Mouse (Mus musculus) embryonic facial prominence, embryonic 13.5 days (tissue): ENCODE results near the gene Heca. TPM values are rescaled to one million over a fixed set of nuclear protein-coding genes. Genes with fewer than 3 reads are reported as not detected.
A peak's percentile ranks its signal among the peaks of the same experiment; 100 is the strongest.
"Not testable (repeated sequence)": the region's sequence is repeated elsewhere in the genome, so short reads cannot be mapped to it uniquely, and the experiment has no call there.

Experiments
- ATAC-seq: fragments of 200-750 bp; cut with Nextera tagmentation; 2 replicates; pipeline ENCODE4 v1.8.0; 2017; ENCODE audit warnings: low read depth; ENCODE audit not compliant: insufficient number of reproducible peaks, insufficient read depth, low FRiP score, low TSS enrichment
- H3K27ac ChIP-seq: fragments of 300-500 bp; sonication (generic); 2 replicates; pipeline ENCODE4 v1.5.1; 2015; ENCODE audit warnings: moderate library complexity, mild to moderate bottlenecking, inconsistent platforms
- H3K27me3 ChIP-seq: fragments of 300-500 bp; sonication (generic); 2 replicates; pipeline ENCODE4 v1.6.1; 2015; ENCODE audit warnings: mild to moderate bottlenecking, inconsistent platforms
- H3K36me3 ChIP-seq: fragments of 300-500 bp; sonication (generic); 2 replicates; pipeline ENCODE4 v1.6.1; 2015; ENCODE audit warnings: mild to moderate bottlenecking, inconsistent platforms
- H3K4me1 ChIP-seq: fragments of 300-500 bp; sonication (generic); 2 replicates; pipeline ENCODE4 v1.6.1; 2015; ENCODE audit warnings: inconsistent platforms
- H3K4me2 ChIP-seq: fragments of 300-500 bp; sonication (generic); 2 replicates; pipeline ENCODE4 v1.6.1; 2015; ENCODE audit warnings: moderate library complexity, mild to moderate bottlenecking, inconsistent platforms
- H3K4me3 ChIP-seq: fragments of 300-500 bp; sonication (generic); 2 replicates; pipeline ENCODE4 v1.5.1; 2015; ENCODE audit warnings: mild to moderate bottlenecking, inconsistent platforms
- H3K9ac ChIP-seq: fragments of 300-500 bp; sonication (generic); 2 replicates; pipeline ENCODE4 v1.6.1; 2015; ENCODE audit warnings: mild to moderate bottlenecking, inconsistent platforms
- H3K9me3 ChIP-seq: fragments of 300-500 bp; sonication (generic); 2 replicates; pipeline ENCODE4 v1.6.1; 2016; ENCODE audit warnings: inconsistent platforms
- WGBS: fragments of 180-500 bp; shearing (Covaris S2); methylation state at CpG from one replicate; pipeline ENCODE4 v1.1.7; 2015; ENCODE audit warnings: mixed read lengths; 5-methylcytosine and 5-hydroxymethylcytosine counted together
- polyA plus RNA-seq: library from polyadenylated mRNA; unstranded; fragments of >200 nt; fragmentation: Nextera tagmentation; extraction: Ambion mirVana; gene quantifications from 2 replicates; pipeline ENCODE4 v1.2.1, GENCODE M21; 2015

The Heca gene
- polyA plus RNA-seq, 1 experiment from 2014 or later, result 4.4 TPM

GRCm38 (mm10) chr10:17829205-17829604 is 118.7 kb downstream of the Heca start:
- no peak for ATAC-seq
- no peak overlapping the region for H3K4me3 ChIP-seq
- H3K27me3 ChIP-seq, result no peaks in the 10 kb centered on the region
- 82% methylated on average over 4 of the region's 4 CpGs for WGBS
- H3K4me2 ChIP-seq, result no peak overlapping the region
- peaks cover 6% of the 10 kb centered on the region; the same call in 1 of the 2 replicates for H3K4me1 ChIP-seq
- H3K36me3 ChIP-seq, result no peaks in the 10 kb centered on the region
- no peaks in the 10 kb centered on the region for H3K9me3 ChIP-seq
- no peak overlapping the region for H3K9ac ChIP-seq
- no peak overlapping the region for H3K27ac ChIP-seq

DNA sequence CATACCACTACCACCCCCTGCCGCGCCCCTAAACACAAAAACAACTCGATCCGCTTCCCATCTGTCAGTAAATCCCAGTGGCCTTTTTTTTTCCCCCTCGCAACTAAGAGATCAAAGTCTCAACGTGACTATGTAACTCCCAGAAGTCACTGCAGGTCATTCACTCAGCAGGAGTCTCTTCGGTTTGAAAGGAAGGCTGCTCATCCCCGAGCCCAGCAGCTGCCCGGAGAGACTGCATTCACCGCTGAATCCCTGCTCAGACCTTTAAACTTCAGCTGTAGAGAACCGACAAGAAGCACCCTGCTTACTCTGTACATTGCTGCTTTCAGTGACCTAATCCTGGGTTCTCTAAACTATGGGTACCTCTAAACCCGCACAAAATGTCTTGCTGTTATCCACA is 120.5 kb downstream of the Heca start:
- no peaks in the 10 kb centered on the region for H3K36me3 ChIP-seq
- no peaks in the 10 kb centered on the region for H3K9me3 ChIP-seq
- H3K4me1 ChIP-seq, result peaks cover 6% of the 10 kb centered on the region; the same call in 1 of the 2 replicates
- peak overlapping the region; percentile 64 for H3K9ac ChIP-seq
- no peaks in the 10 kb centered on the region for H3K27me3 ChIP-seq
- WGBS, result 2% methylated on average over 12 of the region's 12 CpGs
- no peak overlapping the region for H3K27ac ChIP-seq
- no peak for ATAC-seq
- peak overlapping the region; percentile 54 for H3K4me2 ChIP-seq
- peak overlapping the region; percentile 29 for H3K4me3 ChIP-seq

- H3K4me3 ChIP-seq, H3K4me1 ChIP-seq, H3K9me3 ChIP-seq, H3K9ac ChIP-seq, H3K27ac ChIP-seq, H3K27me3 ChIP-seq, H3K36me3 ChIP-seq, ATAC-seq, H3K4me2 ChIP-seq: not testable (repeated sequence)
- WGBS, result 83% methylated on average over 7 of the region's 7 CpGs
These were observed 127.4 kb downstream of the Heca start for GRCm38 (mm10) chr10:17820422-17820821.

Other genes with a start within 250 kb of the Heca start
- gene Cited2, start 224.8 kb downstream of the Heca start, polyA plus RNA-seq, result 34.1 and 35.6 TPM in 2 replicates
- 0.89 and 1.2 TPM in 2 replicates for gene Txlnb, start 151.8 kb downstream of the Heca start, polyA plus RNA-seq
- 136 and 160 TPM in 2 replicates for gene Abracl, start 75.2 kb upstream of the Heca start, polyA plus RNA-seq
- gene Reps1, start 107.8 kb upstream of the Heca start, polyA plus RNA-seq, result 15.7 and 17.2 TPM in 2 replicates